Mouse (Mus musculus) hindbrain, embryonic 12.5 days (tissue): ENCODE data around the gene Olfr1445. TPM values are rescaled to one million over a fixed set of nuclear protein-coding genes. Genes with fewer than 3 reads are reported as not detected.

Experiments used
- ATAC-seq: fragments of 200-750 bp; cut with Nextera tagmentation; 2 replicates; pipeline ENCODE4 v1.8.0; 2017; ENCODE audit warnings: moderate TSS enrichment; ENCODE audit not compliant: low FRiP score
- H3K27ac ChIP-seq: fragments of 300-500 bp; sonication (generic); 2 replicates; pipeline ENCODE4 v1.5.1; 2016; ENCODE audit warnings: mild to moderate bottlenecking
- H3K27me3 ChIP-seq: fragments of 300-500 bp; sonication (generic); 2 replicates; pipeline ENCODE4 v1.6.1; 2016; ENCODE audit warnings: mild to moderate bottlenecking
- H3K36me3 ChIP-seq: fragments of 300-500 bp; sonication (generic); 2 replicates; pipeline ENCODE4 v1.6.1; 2016; ENCODE audit warnings: mild to moderate bottlenecking
- H3K4me1 ChIP-seq: fragments of 300-500 bp; sonication (generic); 2 replicates; pipeline ENCODE4 v1.6.1; 2016
- H3K4me2 ChIP-seq: fragments of 300-500 bp; sonication (generic); replicated peaks from 2 replicates; pipeline ENCODE4 v1.6.1; 2016; ENCODE audit warnings: mild to moderate bottlenecking
- H3K4me3 ChIP-seq: fragments of 300-500 bp; sonication (generic); 2 replicates; pipeline ENCODE4 v1.5.1; 2016; ENCODE audit warnings: mild to moderate bottlenecking
- H3K9ac ChIP-seq: fragments of 300-500 bp; sonication (generic); 2 replicates; pipeline ENCODE4 v1.6.1; 2016; ENCODE audit warnings: mild to moderate bottlenecking, moderate library complexity
- H3K9me3 ChIP-seq: fragments of 300-500 bp; sonication (generic); replicated peaks from 2 replicates; pipeline ENCODE4 v1.6.1; 2016; ENCODE audit warnings: mild to moderate bottlenecking
- WGBS: fragments of 180-500 bp; shearing (Covaris S2); methylation state at CpG from one replicate; pipeline ENCODE4 v1.1.7; 2016; 5-methylcytosine and 5-hydroxymethylcytosine counted together
- polyA plus RNA-seq: library from polyadenylated mRNA; unstranded; fragments of >200 nt; fragmentation: Nextera tagmentation; extraction: Ambion mirVana; gene quantifications from 2 replicates; pipeline ENCODE4 v1.2.1, GENCODE M21; 2016

The Olfr1445 gene
- polyA plus RNA-seq, result not detected in 2 replicates

- Histone ChIP-seq H3K4me3 (no peak within 1 kb of the TSS), H3K27me3 (no peaks in the 10 kb centered on the region), H3K4me2 (no peak within 1 kb of the TSS), H3K27ac (no peak within 1 kb of the TSS), H3K4me1 (no peaks in the 10 kb centered on the region), H3K36me3 (no peaks in the 10 kb centered on the region), H3K9me3 (no peaks in the 10 kb centered on the region), H3K9ac (no peak within 1 kb of the TSS)
- 85% methylated on average over 2 of the region's 2 CpGs for WGBS
- no peak for ATAC-seq
Observed at GRCm38 (mm10) chr19:12883555-12883954, at the start of gene Olfr1445. Olfr1445 (plus strand) TSS chr19:12883855.

GRCm38 (mm10) chr19:12838507-12838906, 45.1 kb upstream of the Olfr1445 start:
- ATAC-seq, result no peak
- Histone ChIP-seq H3K27ac (no peak overlapping the region), H3K27me3 (no peaks in the 10 kb centered on the region), H3K4me2 (no peak overlapping the region), H3K9ac (no peak overlapping the region), H3K9me3 (no peaks in the 10 kb centered on the region), H3K4me1 (no peaks in the 10 kb centered on the region), H3K36me3 (no peaks in the 10 kb centered on the region), H3K4me3 (no peak overlapping the region)
- WGBS, result 90% methylated on average over 1 of the region's 1 CpGs

- Histone ChIP-seq H3K4me2 (no peak within 1 kb of the TSS), H3K36me3 (no peaks in the 10 kb centered on the region), H3K4me3 (no peak within 1 kb of the TSS), H3K9me3 (no peaks in the 10 kb centered on the region), H3K27ac (no peak within 1 kb of the TSS), H3K4me1 (no peaks in the 10 kb centered on the region), H3K9ac (no peak within 1 kb of the TSS), H3K27me3 (no peaks in the 10 kb centered on the region)
- no peak for ATAC-seq
Observed at GRCm38 (mm10) chr19:12846382-12846781, 37.3 kb upstream of the Olfr1445 start, which contains the start of gene Gm5244. Gm5244 (plus strand) TSS chr19:12846682.

- no peaks in the 10 kb centered on the region for H3K36me3 ChIP-seq
- H3K4me1 ChIP-seq, result no peaks in the 10 kb centered on the region
- 66% methylated on average over 1 of the region's 1 CpGs for WGBS
Observed at GRCm38 (mm10) chr19:12856983-12857382, 26.7 kb upstream of the Olfr1445 start, which contains the start of gene Olfr1444. Olfr1444 (plus strand) TSS chr19:12857283.

GRCm38 (mm10) chr19:12893424-12893823, 9.8 kb downstream of the Olfr1445 start, which contains the start of gene Olfr1446:
Olfr1446 (minus strand) TSS chr19:12893524.
- ATAC-seq, result no peak
- H3K27ac ChIP-seq, result no peak within 1 kb of the TSS
- no peak within 1 kb of the TSS for H3K4me2 ChIP-seq
- no peaks in the 10 kb centered on the region for H3K27me3 ChIP-seq
- H3K9ac ChIP-seq, result no peak within 1 kb of the TSS
- no peaks in the 10 kb centered on the region for H3K9me3 ChIP-seq
- WGBS, result 89% methylated on average over 1 of the region's 1 CpGs
- no peaks in the 10 kb centered on the region for H3K36me3 ChIP-seq
- no peak within 1 kb of the TSS for H3K4me3 ChIP-seq
- H3K4me1 ChIP-seq, result no peaks in the 10 kb centered on the region

More at GRCm38 (mm10) chr19:12856983-12857382, 26.7 kb upstream of the Olfr1445 start, which contains the start of gene Olfr1444:
- ATAC-seq, result no peak
- Histone ChIP-seq H3K9ac (no peak within 1 kb of the TSS), H3K4me2 (no peak within 1 kb of the TSS), H3K4me3 (no peak within 1 kb of the TSS), H3K9me3 (no peaks in the 10 kb centered on the region), H3K27me3 (no peaks in the 10 kb centered on the region), H3K27ac (no peak within 1 kb of the TSS)

- H3K9me3 ChIP-seq, result no peaks in the 10 kb centered on the region
- 95% methylated on average over 1 of the region's 1 CpGs for WGBS
Observed at GRCm38 (mm10) chr19:12903643-12904042, 20.0 kb downstream of the Olfr1445 start, which contains the start of gene Olfr1447. Olfr1447 (minus strand) TSS chr19:12903743.

GRCm38 (mm10) chr19:12924319-12924718, 40.7 kb downstream of the Olfr1445 start, which contains the start of gene Olfr1448:
Olfr1448 (minus strand) TSS chr19:12924419.
- no peak for ATAC-seq
- 76% methylated on average over 1 of the region's 1 CpGs for WGBS
- Histone ChIP-seq H3K36me3 (no peaks in the 10 kb centered on the region), H3K9ac (no peak within 1 kb of the TSS), H3K4me2 (no peak within 1 kb of the TSS), H3K4me1 (no peaks in the 10 kb centered on the region), H3K27me3 (no peaks in the 10 kb centered on the region), H3K27ac (no peak within 1 kb of the TSS), H3K4me3 (no peak within 1 kb of the TSS), H3K9me3 (no peaks in the 10 kb centered on the region; the same call in 1 of the 2 replicates)

More at GRCm38 (mm10) chr19:12903643-12904042, 20.0 kb downstream of the Olfr1445 start, which contains the start of gene Olfr1447:
- Histone ChIP-seq H3K9ac (no peak within 1 kb of the TSS), H3K4me3 (no peak within 1 kb of the TSS), H3K36me3 (no peaks in the 10 kb centered on the region), H3K4me2 (no peak within 1 kb of the TSS), H3K27ac (no peak within 1 kb of the TSS), H3K4me1 (no peaks in the 10 kb centered on the region), H3K27me3 (no peaks in the 10 kb centered on the region)
- ATAC-seq, result no peak

GRCm38 (mm10) chr19:12930540-12930939, 46.9 kb downstream of the Olfr1445 start, which contains the start of gene Olfr1449:
Olfr1449 (plus strand) TSS chr19:12930840.
- H3K27me3 ChIP-seq, result no peaks in the 10 kb centered on the region
- no peak within 1 kb of the TSS for H3K27ac ChIP-seq
- H3K9ac ChIP-seq, result no peak within 1 kb of the TSS
- no peaks in the 10 kb centered on the region for H3K36me3 ChIP-seq
- no peak for ATAC-seq
- H3K4me2 ChIP-seq, result no peak within 1 kb of the TSS
- no peak within 1 kb of the TSS for H3K4me3 ChIP-seq
- H3K9me3 ChIP-seq, result peaks cover 9% of the 10 kb centered on the region
- H3K4me1 ChIP-seq, result no peaks in the 10 kb centered on the region

Other genes with a start within 250 kb of the Olfr1445 start
- gene Olfr1442, start 213.4 kb upstream of the Olfr1445 start, polyA plus RNA-seq, result not detected in 2 replicates
- not detected in 2 replicates for gene Olfr1443, start 205.7 kb upstream of the Olfr1445 start, polyA plus RNA-seq
- gene Keg1, start 188.1 kb upstream of the Olfr1445 start, polyA plus RNA-seq, result not detected in 2 replicates
- 1.5 and 1.6 TPM in 2 replicates for gene Cntf, start 118.2 kb upstream of the Olfr1445 start, polyA plus RNA-seq
- 20.8 and 20.9 TPM in 2 replicates for gene Zfp91, start 87.7 kb upstream of the Olfr1445 start, polyA plus RNA-seq
- 0.53 and 0.66 TPM in 2 replicates for gene Lpxn, start 87.7 kb upstream of the Olfr1445 start, polyA plus RNA-seq
- not detected in 2 replicates for gene Gm5244, start 37.2 kb upstream of the Olfr1445 start, polyA plus RNA-seq
- gene Olfr1444, start 26.6 kb upstream of the Olfr1445 start, polyA plus RNA-seq, result not detected in 2 replicates
- not detected in 2 replicates for gene Olfr1446, start 9.7 kb downstream of the Olfr1445 start, polyA plus RNA-seq
- not detected in 2 replicates for gene Olfr1447, start 19.9 kb downstream of the Olfr1445 start, polyA plus RNA-seq
- gene Olfr1448, start 40.6 kb downstream of the Olfr1445 start, polyA plus RNA-seq, result not detected in 2 replicates
- gene Olfr1449, start 47.0 kb downstream of the Olfr1445 start, polyA plus RNA-seq, result not detected in 2 replicates
- gene Olfr1450, start 66.4 kb downstream of the Olfr1445 start, polyA plus RNA-seq, result not detected in 2 replicates
- not detected in 2 replicates for gene Olfr1451, start 111.2 kb downstream of the Olfr1445 start, polyA plus RNA-seq
- gene Olfr1453, start 144.5 kb downstream of the Olfr1445 start, polyA plus RNA-seq, result not detected in 2 replicates
- not detected in 2 replicates for gene Olfr1454, start 176.8 kb downstream of the Olfr1445 start, polyA plus RNA-seq
- not detected in 2 replicates for gene Olfr1457, start 214.0 kb downstream of the Olfr1445 start, polyA plus RNA-seq
- not detected in 2 replicates for gene Olfr1458, start 222.9 kb downstream of the Olfr1445 start, polyA plus RNA-seq